Mouse (Mus musculus): ENCODE results near the gene Zfyve19. TPM values are rescaled to one million over a fixed set of nuclear protein-coding genes. Genes with fewer than 3 reads are reported as not detected.

The Zfyve19 gene
- polyA plus RNA-seq, 1 experiment: 46.7 TPM

DNA sequence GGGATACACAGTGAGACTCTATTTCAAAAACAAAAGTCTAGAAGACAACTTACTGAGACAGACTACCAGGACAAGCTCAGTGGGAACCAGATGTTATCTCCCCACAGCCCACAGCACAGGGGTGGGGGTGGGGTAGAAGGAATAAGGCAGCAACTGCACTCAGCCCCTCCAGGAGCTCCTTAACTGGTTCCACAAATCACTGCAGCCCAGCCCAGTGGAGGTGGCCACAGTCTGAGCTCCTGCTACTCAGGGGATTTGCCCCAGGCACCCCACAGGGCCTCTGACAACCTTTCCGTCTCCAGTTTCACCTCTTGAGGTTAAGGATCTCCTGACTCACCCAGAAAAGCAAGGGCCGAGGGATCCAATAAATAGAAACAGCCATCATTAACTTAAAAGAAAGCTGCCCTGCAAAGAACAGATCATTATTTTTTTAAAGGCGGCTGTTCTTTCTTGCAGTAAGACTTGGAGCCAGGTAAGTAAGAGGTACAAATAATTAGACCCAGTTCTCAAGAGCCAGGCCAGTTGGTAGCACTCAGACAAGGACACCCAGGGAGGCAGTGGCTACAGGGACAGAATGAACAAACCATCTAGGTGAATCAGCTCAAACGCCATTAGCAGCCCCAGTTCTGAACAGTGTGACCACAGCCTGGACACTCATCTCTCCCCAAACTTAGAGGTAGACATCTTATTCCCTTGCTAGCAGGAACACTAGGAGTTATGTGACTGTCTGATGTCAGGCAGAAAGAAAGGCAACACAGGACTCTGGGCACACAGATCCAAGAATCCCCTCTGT is 11.9 kb upstream of the Zfyve19 start:
- WGBS: 84% methylated on average over 4 of the region's 4 CpGs
- Histone ChIP-seq H3K4me1 (ENCODE audit: control insufficient read depth, insufficient read depth, insufficient read length, low read length) (0 out of 2 replicates have a peak, but pooled peaks cover 6% of the 10 kb centered on the region), H3K36me3 (ENCODE audit: control insufficient read depth, insufficient read depth, low read length) (no peaks in the 10 kb centered on the region), H3K4me3 (ENCODE audit: low read depth, low read length) (no peak overlapping the region), H3K27ac (ENCODE audit: insufficient read depth, low read depth, low read length) (no peak overlapping the region), H3K27me3 (ENCODE audit: control insufficient read depth, insufficient read depth, low read length) (no peaks in the 10 kb centered on the region)
- TF ChIP-seq CTCF (IDR thresholded peaks at IDR 0.05; ENCODE audit: extremely low read depth, insufficient read length, insufficient replicate concordance, low read depth, low read length) (no peak), POLR2A (IDR thresholded peaks at IDR 0.05; ENCODE audit: low read depth, low read length) (no peak)

DNA sequence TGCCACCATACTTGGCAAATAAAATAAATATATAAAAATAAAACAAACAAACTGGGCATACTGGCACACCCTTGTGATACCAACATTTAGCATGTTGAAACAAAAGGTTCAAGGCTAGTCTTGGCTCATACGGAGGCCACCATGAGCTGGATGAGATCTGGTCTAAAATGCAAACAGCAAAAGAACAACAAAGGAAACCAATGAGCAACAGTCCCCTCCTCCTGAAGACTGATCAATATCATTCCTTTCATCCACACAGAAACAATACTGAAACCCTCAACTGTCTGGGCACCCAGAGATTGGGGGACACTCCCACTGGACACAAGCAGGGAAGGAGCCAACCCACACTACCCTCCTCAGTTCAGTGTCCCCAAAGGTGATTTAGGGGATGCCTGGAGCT is 10.9 kb upstream of the Zfyve19 start:
- Histone ChIP-seq H3K27me3 (ENCODE audit: control insufficient read depth, insufficient read depth, low read length) (no peaks in the 10 kb centered on the region), H3K4me3 (ENCODE audit: low read depth, low read length) (no peak overlapping the region), H3K36me3 (ENCODE audit: control insufficient read depth, insufficient read depth, low read length) (no peaks in the 10 kb centered on the region), H3K4me1 (ENCODE audit: control insufficient read depth, insufficient read depth, insufficient read length, low read length) (0 out of 2 replicates have a peak, but pooled peaks cover 6% of the 10 kb centered on the region), H3K27ac (ENCODE audit: insufficient read depth, low read depth, low read length) (no peak overlapping the region)
- no peak for TF ChIP-seq POLR2A (IDR thresholded peaks at IDR 0.05; ENCODE audit: low read depth, low read length)
- no peak for TF ChIP-seq CTCF (IDR thresholded peaks at IDR 0.05; ENCODE audit: extremely low read depth, insufficient read length, insufficient replicate concordance, low read depth, low read length)
- WGBS: 47% methylated on average over 1 of the region's 1 CpGs

DNA sequence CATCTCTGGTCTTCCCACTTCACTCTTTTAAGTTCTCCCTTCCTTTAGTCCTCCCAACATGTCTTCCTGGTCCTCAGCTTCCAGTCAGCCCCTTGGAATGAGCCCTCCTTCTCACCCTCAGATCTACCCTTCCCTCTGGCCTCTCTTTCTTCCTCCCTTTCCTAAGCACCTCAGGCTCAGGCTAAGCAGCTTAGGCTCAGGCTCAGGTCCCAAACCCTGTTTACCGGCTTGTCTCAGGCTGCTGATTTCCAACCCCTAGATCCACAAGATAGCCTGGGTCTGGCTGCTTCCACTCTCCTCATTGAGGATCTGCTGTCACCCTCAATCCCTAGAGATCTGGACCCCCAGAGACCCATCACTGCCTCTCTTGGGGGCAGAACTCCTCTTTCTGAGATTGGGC is 10.4 kb upstream of the Zfyve19 start:
- Histone ChIP-seq H3K27me3 (ENCODE audit: control insufficient read depth, insufficient read depth, low read length) (no peaks in the 10 kb centered on the region), H3K27ac (ENCODE audit: insufficient read depth, low read depth, low read length) (no peak overlapping the region), H3K4me1 (ENCODE audit: control insufficient read depth, insufficient read depth, insufficient read length, low read length) (peaks cover 8% of the 10 kb centered on the region; the same call in 1 of the 2 replicates), H3K4me3 (ENCODE audit: low read depth, low read length) (no peak overlapping the region), H3K36me3 (ENCODE audit: control insufficient read depth, insufficient read depth, low read length) (no peaks in the 10 kb centered on the region)
- TF ChIP-seq CTCF (IDR thresholded peaks at IDR 0.05; ENCODE audit: extremely low read depth, insufficient read length, insufficient replicate concordance, low read depth, low read length) (no peak), POLR2A (IDR thresholded peaks at IDR 0.05; ENCODE audit: low read depth, low read length) (no peak)
- WGBS: 71% methylated on average over 1 of the region's 1 CpGs

DNA sequence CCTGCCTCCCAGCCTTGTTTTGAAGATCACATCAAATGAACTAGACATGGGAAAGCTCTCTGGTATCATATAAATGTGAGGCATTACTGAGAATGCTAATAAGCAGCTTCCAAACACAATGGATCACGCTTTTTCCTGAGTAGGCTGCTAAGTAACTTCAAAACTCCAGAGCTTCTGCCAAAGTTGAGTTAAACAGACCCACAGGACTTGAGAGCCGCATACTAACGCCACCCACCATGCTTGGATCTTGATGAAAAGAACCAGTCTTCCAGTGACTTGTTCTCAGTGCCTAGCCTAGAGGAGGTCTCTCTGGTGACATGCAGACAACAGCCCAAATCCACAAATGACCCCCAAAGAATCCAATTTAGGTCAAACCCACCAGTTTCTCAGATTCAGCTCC is 9.5 kb upstream of the Zfyve19 start:
- TF ChIP-seq CTCF (IDR thresholded peaks at IDR 0.05; ENCODE audit: extremely low read depth, insufficient read length, insufficient replicate concordance, low read depth, low read length): no peak
- TF ChIP-seq POLR2A (IDR thresholded peaks at IDR 0.05; ENCODE audit: low read depth, low read length): no peak
- Histone ChIP-seq H3K4me1 (ENCODE audit: control insufficient read depth, insufficient read depth, insufficient read length, low read length) (peaks cover 7% of the 10 kb centered on the region; the same call in 1 of the 2 replicates), H3K36me3 (ENCODE audit: control insufficient read depth, insufficient read depth, low read length) (no peaks in the 10 kb centered on the region), H3K4me3 (ENCODE audit: low read depth, low read length) (no peak overlapping the region), H3K27me3 (ENCODE audit: control insufficient read depth, insufficient read depth, low read length) (no peaks in the 10 kb centered on the region), H3K27ac (ENCODE audit: insufficient read depth, low read depth, low read length) (no peak overlapping the region)
- 82% methylated on average over 3 of the region's 3 CpGs for WGBS

DNA sequence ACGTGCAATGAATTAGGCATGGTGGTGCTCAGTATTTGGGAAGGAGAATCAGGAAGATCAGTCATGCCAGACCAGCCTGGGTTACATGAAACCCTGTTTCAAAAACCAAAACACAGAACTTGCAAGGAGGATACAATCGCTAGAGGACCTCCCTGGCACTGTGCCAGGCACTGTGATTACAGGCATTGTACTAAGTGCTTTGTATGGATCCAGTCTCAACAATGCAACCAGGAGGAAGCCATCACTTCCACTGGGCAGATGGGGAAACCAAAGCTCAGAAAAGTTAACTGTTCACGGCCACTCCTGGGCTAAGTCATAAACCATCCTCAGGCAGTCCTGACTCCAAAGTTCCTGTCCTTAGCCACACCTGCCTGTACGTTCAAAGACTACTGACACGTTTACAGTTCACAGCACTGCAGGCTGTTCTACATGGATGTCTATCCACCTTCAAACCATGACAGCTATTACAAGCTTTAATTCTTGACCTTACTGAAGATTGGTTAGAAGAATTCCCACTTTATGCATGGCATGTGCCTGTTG is 5.4 kb upstream of the Zfyve19 start:
- TF ChIP-seq POLR2A (IDR thresholded peaks at IDR 0.05; ENCODE audit: low read depth, low read length) (no peak), CTCF (IDR thresholded peaks at IDR 0.05; ENCODE audit: extremely low read depth, insufficient read length, insufficient replicate concordance, low read depth, low read length) (no peak)
- Histone ChIP-seq H3K27me3 (ENCODE audit: control insufficient read depth, insufficient read depth, low read length) (no peaks in the 10 kb centered on the region), H3K36me3 (ENCODE audit: control insufficient read depth, insufficient read depth, low read length) (no peaks in the 10 kb centered on the region), H3K4me1 (ENCODE audit: control insufficient read depth, insufficient read depth, insufficient read length, low read length) (peaks cover 4% of the 10 kb centered on the region; the same call in 1 of the 2 replicates), H3K27ac (ENCODE audit: insufficient read depth, low read depth, low read length) (0 out of 2 replicates have a peak overlapping the region, but pooled peaks have one; percentile 44), H3K4me3 (ENCODE audit: low read depth, low read length) (no peak overlapping the region)
- 19% methylated on average over 5 of the region's 5 CpGs for WGBS

DNA sequence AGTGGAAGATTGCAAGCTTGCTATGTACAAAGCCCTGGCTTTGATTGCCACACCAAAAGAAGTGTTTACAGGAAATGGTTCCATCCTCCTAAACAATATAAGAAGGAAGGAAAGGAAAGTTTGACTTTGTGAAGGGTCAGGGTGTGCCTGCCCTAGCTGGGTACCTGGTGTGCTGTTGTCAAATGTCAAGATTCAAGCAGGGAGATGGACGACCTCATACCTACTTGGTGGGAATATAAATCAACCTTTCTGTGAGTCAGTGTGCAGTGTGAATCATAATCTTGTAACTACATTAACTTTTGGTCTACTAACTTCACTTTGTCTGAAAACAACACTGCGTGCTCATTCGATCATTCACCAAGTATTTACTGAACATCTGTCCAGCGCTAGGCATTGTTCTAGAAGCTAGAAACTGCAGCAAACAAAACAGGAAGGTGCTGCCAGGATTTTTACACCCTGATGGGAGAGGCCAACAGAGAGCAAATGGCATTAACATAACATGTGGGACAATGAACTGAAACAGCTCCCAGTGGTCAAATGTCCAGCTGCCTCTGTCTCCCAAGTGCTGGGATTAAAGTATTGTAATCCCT is 4.5 kb upstream of the Zfyve19 start:
- 65% methylated on average over 4 of the region's 4 CpGs for WGBS
- peak overlapping the region; percentile 44; the same call in 1 of the 2 replicates for H3K27ac ChIP-seq (ENCODE audit: insufficient read depth, low read depth, low read length)
- no peak for TF ChIP-seq POLR2A (IDR thresholded peaks at IDR 0.05; ENCODE audit: low read depth, low read length)
- TF ChIP-seq CTCF (IDR thresholded peaks at IDR 0.05; ENCODE audit: extremely low read depth, insufficient read length, insufficient replicate concordance, low read depth, low read length): no peak
- no peaks in the 10 kb centered on the region for H3K36me3 ChIP-seq (ENCODE audit: control insufficient read depth, insufficient read depth, low read length)
- H3K4me3 ChIP-seq (ENCODE audit: low read depth, low read length): no peak overlapping the region
- H3K4me1 ChIP-seq (ENCODE audit: control insufficient read depth, insufficient read depth, insufficient read length, low read length): peaks cover 4% of the 10 kb centered on the region; the same call in 1 of the 2 replicates
- H3K27me3 ChIP-seq (ENCODE audit: control insufficient read depth, insufficient read depth, low read length): no peaks in the 10 kb centered on the region

DNA sequence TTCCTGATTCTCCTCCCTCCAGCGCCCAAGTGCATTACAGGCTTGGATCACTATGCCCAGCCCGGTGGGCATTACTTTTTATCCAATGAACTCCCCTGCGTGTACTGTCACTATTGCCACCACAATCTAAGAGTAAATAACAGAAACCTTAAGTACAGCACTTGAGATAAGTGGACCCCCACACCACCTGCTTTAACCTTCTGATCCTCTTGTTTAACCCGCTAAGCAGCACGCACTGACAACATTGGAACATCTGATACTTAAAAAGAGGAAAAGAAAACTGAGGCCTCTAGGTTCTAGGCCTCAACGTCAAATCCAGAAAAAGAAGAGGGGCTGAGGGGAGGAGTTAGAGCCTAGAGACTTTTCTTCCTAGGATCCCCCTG is 465 bp upstream of the Zfyve19 start:
- no peak for TF ChIP-seq CTCF (IDR thresholded peaks at IDR 0.05; ENCODE audit: extremely low read depth, insufficient read length, insufficient replicate concordance, low read depth, low read length)
- no peak for TF ChIP-seq POLR2A (IDR thresholded peaks at IDR 0.05; ENCODE audit: low read depth, low read length)
- Histone ChIP-seq H3K4me1 (ENCODE audit: control insufficient read depth, insufficient read depth, insufficient read length, low read length) (peaks cover 5% of the 10 kb centered on the region; the same call in 1 of the 2 replicates), H3K4me3 (ENCODE audit: low read depth, low read length) (peak overlapping the region; percentile 67), H3K36me3 (ENCODE audit: control insufficient read depth, insufficient read depth, low read length) (peaks cover 15% of the 10 kb centered on the region), H3K27me3 (ENCODE audit: control insufficient read depth, insufficient read depth, low read length) (no peaks in the 10 kb centered on the region), H3K27ac (ENCODE audit: insufficient read depth, low read depth, low read length) (peak overlapping the region; percentile 93)
- 8% methylated on average over 6 of the region's 6 CpGs for WGBS

Data from small intestine, adult 2 months (tissue).